Mouse (Mus musculus) limb, embryonic 14.5 days (tissue): ENCODE measurements at regions not wholly inside any gene's neighbourhood (a gene's known extent, or its start where the extent isn't known, plus 50 kb on each side); places are given as distances from the start of the nearest gene placed in this dataset.

ENCODE experiments used
- ATAC-seq: fragments of 200-750 bp; cut with Nextera tagmentation; 2 replicates; pipeline ENCODE4 v1.8.0; 2017; ENCODE audit warnings: low read depth, moderate number of reproducible peaks, moderate TSS enrichment; ENCODE audit not compliant: low FRiP score
- DNase-seq: peaks from one replicate; pipeline ENCODE4 v3.0.0-alpha.2; 2015; ENCODE audit warnings: low spot score
- H3K27ac ChIP-seq: fragments of 300-500 bp; sonication (generic); replicated peaks from 2 replicates; pipeline ENCODE4 v1.5.1; 2014; ENCODE audit warnings: low read depth, mild to moderate bottlenecking, low read length, moderate library complexity, mixed read lengths
- H3K27me3 ChIP-seq: fragments of 300-500 bp; sonication (generic); 2 replicates; pipeline ENCODE4 v1.6.1; 2014; ENCODE audit warnings: low read length, mixed read lengths; ENCODE audit not compliant: control insufficient read depth, insufficient read depth
- H3K36me3 ChIP-seq: fragments of 300-500 bp; sonication (generic); 2 replicates; pipeline ENCODE4 v1.6.1; 2014; ENCODE audit warnings: mild to moderate bottlenecking, low read length, moderate library complexity, mixed read lengths; ENCODE audit not compliant: control insufficient read depth, insufficient read depth
- H3K4me1 ChIP-seq: fragments of 300-500 bp; sonication (generic); 2 replicates; pipeline ENCODE4 v1.6.1; 2014; ENCODE audit warnings: antibody characterized with exemption, low read length, mixed read lengths; ENCODE audit not compliant: control insufficient read depth, insufficient read depth
- H3K4me2 ChIP-seq: fragments of 300-500 bp; sonication (generic); replicated peaks from 2 replicates; pipeline ENCODE4 v1.6.1; 2014; ENCODE audit warnings: low read depth, mild to moderate bottlenecking, low read length, moderate library complexity; ENCODE audit not compliant: severe bottlenecking
- H3K4me3 ChIP-seq: fragments of 300-500 bp; sonication (generic); replicated peaks from 2 replicates; pipeline ENCODE4 v1.5.1; 2014; ENCODE audit warnings: low read length
- H3K9ac ChIP-seq: fragments of 300-500 bp; sonication (generic); 2 replicates; pipeline ENCODE4 v1.6.1; 2014; ENCODE audit warnings: mild to moderate bottlenecking, low read depth, low read length, moderate library complexity; ENCODE audit not compliant: severe bottlenecking
- H3K9me3 ChIP-seq: fragments of 300-500 bp; sonication (generic); 2 replicates; pipeline ENCODE4 v1.6.1; 2016; ENCODE audit warnings: low read length; ENCODE audit not compliant: control insufficient read depth
- POLR2A ChIP-seq: fragments of 200-500 bp; IDR thresholded peaks from 2 replicates; pipeline ENCODE4 v1.8.0; 2012; ENCODE audit warnings: inconsistent platforms, mild to moderate bottlenecking, moderate library complexity, borderline replicate concordance; ENCODE audit not compliant: insufficient read depth, insufficient read length; ENCODE audit errors: extremely low read depth
- WGBS: fragments of 180-500 bp; shearing (Covaris S2); extraction: QIAGEN DNeasy Blood & Tissue Kit; methylation state at CpG from one replicate; pipeline ENCODE4 v1.1.7; 2014; 5-methylcytosine and 5-hydroxymethylcytosine counted together

- no peak overlapping the region for H3K27ac ChIP-seq
- no peak overlapping the region for H3K4me2 ChIP-seq
- ATAC-seq (no peak), DNase-seq (no peak)
- no peaks in the 10 kb centered on the region for H3K36me3 ChIP-seq
- no peak overlapping the region for H3K9ac ChIP-seq
- peaks cover 4% of the 10 kb centered on the region for H3K4me1 ChIP-seq
- H3K4me3 ChIP-seq, result no peak overlapping the region
- H3K27me3 ChIP-seq, result no peaks in the 10 kb centered on the region
- WGBS, result 52% methylated on average over 5 of the region's 5 CpGs
- no peak for TF ChIP-seq POLR2A
- no peaks in the 10 kb centered on the region for H3K9me3 ChIP-seq
Observed at GRCm38 (mm10) chrX:99415701-99416100, 55.4 kb downstream of the Pja1 start.

GRCm38 (mm10) chrX:99410942-99411341 is 60.1 kb downstream of the Pja1 start:
- Histone ChIP-seq H3K36me3 (no peaks in the 10 kb centered on the region), H3K27me3 (no peaks in the 10 kb centered on the region), H3K4me3 (no peak overlapping the region), H3K27ac (no peak overlapping the region), H3K9ac (no peak overlapping the region), H3K4me1 (peaks cover 11% of the 10 kb centered on the region), H3K4me2 (no peak overlapping the region), H3K9me3 (no peaks in the 10 kb centered on the region)
- 54% methylated on average over 3 of the region's 3 CpGs for WGBS
- ATAC-seq (no peak), DNase-seq (no peak)
- TF ChIP-seq POLR2A, result no peak

GRCm38 (mm10) chrX:99409858-99410257 is 61.2 kb downstream of the Pja1 start:
- no peak overlapping the region for H3K27ac ChIP-seq
- no peak for TF ChIP-seq POLR2A
- no peak overlapping the region for H3K9ac ChIP-seq
- no peaks in the 10 kb centered on the region for H3K27me3 ChIP-seq
- DNase-seq (peak; percentile 40), ATAC-seq (peak; percentile 64)
- H3K4me3 ChIP-seq, result no peak overlapping the region
- WGBS, result 56% methylated on average over 9 of the region's 10 CpGs
- peaks cover 13% of the 10 kb centered on the region for H3K4me1 ChIP-seq
- no peaks in the 10 kb centered on the region for H3K36me3 ChIP-seq
- H3K4me2 ChIP-seq, result no peak overlapping the region
- no peaks in the 10 kb centered on the region for H3K9me3 ChIP-seq

GRCm38 (mm10) chrX:99409331-99409730 is 61.7 kb downstream of the Pja1 start:
- H3K27me3 ChIP-seq, result no peaks in the 10 kb centered on the region
- H3K27ac ChIP-seq, result no peak overlapping the region
- no peak overlapping the region for H3K4me3 ChIP-seq
- H3K4me1 ChIP-seq, result peaks cover 14% of the 10 kb centered on the region
- H3K9ac ChIP-seq, result no peak overlapping the region
- DNase-seq (no peak), ATAC-seq (no peak)
- 56% methylated on average over 5 of the region's 5 CpGs for WGBS
- no peaks in the 10 kb centered on the region for H3K36me3 ChIP-seq
- H3K4me2 ChIP-seq, result no peak overlapping the region
- H3K9me3 ChIP-seq, result no peaks in the 10 kb centered on the region
- no peak for TF ChIP-seq POLR2A

GRCm38 (mm10) chrX:99408804-99409203 is 62.3 kb downstream of the Pja1 start:
- Histone ChIP-seq H3K4me2 (no peak overlapping the region), H3K36me3 (no peaks in the 10 kb centered on the region), H3K9ac (no peak overlapping the region), H3K9me3 (no peaks in the 10 kb centered on the region), H3K27ac (no peak overlapping the region), H3K27me3 (no peaks in the 10 kb centered on the region), H3K4me3 (no peak overlapping the region), H3K4me1 (peaks cover 15% of the 10 kb centered on the region)
- DNase-seq, result no peak
- TF ChIP-seq POLR2A, result no peak
- WGBS, result 47% methylated on average over 6 of the region's 6 CpGs
- ATAC-seq, result no peak

GRCm38 (mm10) chrX:99405843-99406242 is 65.2 kb downstream of the Pja1 start:
- Histone ChIP-seq H3K27ac (no peak overlapping the region), H3K9me3 (no peaks in the 10 kb centered on the region), H3K4me1 (peaks cover 14% of the 10 kb centered on the region), H3K36me3 (no peaks in the 10 kb centered on the region), H3K27me3 (no peaks in the 10 kb centered on the region), H3K9ac (no peak overlapping the region), H3K4me3 (no peak overlapping the region), H3K4me2 (no peak overlapping the region)
- ATAC-seq (no peak), DNase-seq (no peak)
- TF ChIP-seq POLR2A, result no peak
- WGBS, result 57% methylated on average over 8 of the region's 8 CpGs
